Mouse (Mus musculus): ENCODE data around the gene Ky. TPM values are rescaled to one million over a fixed set of nuclear protein-coding genes. Genes with fewer than 3 reads are reported as not detected.

The Ky gene
- polyA plus RNA-seq, 1 experiment from 2014 or later = 0.19 TPM

DNA sequence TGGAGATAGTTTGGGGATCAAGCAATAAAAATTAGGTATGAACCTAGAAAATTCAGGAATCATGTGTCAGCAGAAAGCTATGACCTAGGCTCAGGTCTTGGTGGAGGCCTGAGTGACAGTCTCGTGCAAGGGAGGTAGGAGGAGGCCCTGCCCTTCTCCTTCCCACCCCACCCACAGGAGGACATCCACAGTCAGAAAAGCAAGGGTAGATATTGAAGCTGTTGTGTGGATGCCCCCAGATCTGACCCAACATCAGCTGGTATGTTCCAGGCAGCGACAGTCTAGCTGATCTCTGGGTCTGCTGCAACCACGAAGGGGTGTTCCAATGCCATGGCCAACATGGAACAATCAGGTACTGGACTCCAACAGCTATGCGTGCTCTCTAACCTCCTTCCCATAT is 10.3 kb upstream of the Ky start:
- 85% methylated on average over 4 of the region's 4 CpGs for WGBS
- Histone ChIP-seq H3K9me3 (replicated peaks) (no peaks in the 10 kb centered on the region), H3K36me3 (no peaks in the 10 kb centered on the region), H3K27me3 (ENCODE audit: low read depth, poor library complexity, severe bottlenecking) (no peaks in the 10 kb centered on the region), H3K4me3 (no peak overlapping the region), H3K27ac (replicated peaks) (no peak overlapping the region), H3K4me1 (peaks cover 16% of the 10 kb centered on the region; the same call in 1 of the 2 replicates)
- no peak for DNase-seq (ENCODE audit: low spot score)

GRCm38 (mm10) chr9:102496481-102497041 is 9.0 kb upstream of the Ky start:
- no peak overlapping the region for H3K4me3 ChIP-seq
- WGBS = 92% methylated on average over 3 of the region's 3 CpGs
- no peaks in the 10 kb centered on the region for H3K36me3 ChIP-seq
- no peak for DNase-seq (ENCODE audit: low spot score)
- no peaks in the 10 kb centered on the region for H3K9me3 ChIP-seq (replicated peaks)
- peaks cover 16% of the 10 kb centered on the region; the same call in 1 of the 2 replicates for H3K4me1 ChIP-seq
- H3K27me3 ChIP-seq (ENCODE audit: low read depth, poor library complexity, severe bottlenecking) = no peaks in the 10 kb centered on the region
- no peak overlapping the region for H3K27ac ChIP-seq (replicated peaks)

GRCm38 (mm10) chr9:102497089-102497690 is 8.4 kb upstream of the Ky start:
- Histone ChIP-seq H3K4me3 (no peak overlapping the region), H3K27ac (replicated peaks) (no peak overlapping the region), H3K9me3 (replicated peaks) (no peaks in the 10 kb centered on the region), H3K27me3 (ENCODE audit: low read depth, poor library complexity, severe bottlenecking) (no peaks in the 10 kb centered on the region), H3K4me1 (peaks cover 14% of the 10 kb centered on the region; the same call in 1 of the 2 replicates), H3K36me3 (no peaks in the 10 kb centered on the region)
- 88% methylated on average over 9 of the region's 9 CpGs for WGBS
- DNase-seq (ENCODE audit: low spot score) = no peak

DNA sequence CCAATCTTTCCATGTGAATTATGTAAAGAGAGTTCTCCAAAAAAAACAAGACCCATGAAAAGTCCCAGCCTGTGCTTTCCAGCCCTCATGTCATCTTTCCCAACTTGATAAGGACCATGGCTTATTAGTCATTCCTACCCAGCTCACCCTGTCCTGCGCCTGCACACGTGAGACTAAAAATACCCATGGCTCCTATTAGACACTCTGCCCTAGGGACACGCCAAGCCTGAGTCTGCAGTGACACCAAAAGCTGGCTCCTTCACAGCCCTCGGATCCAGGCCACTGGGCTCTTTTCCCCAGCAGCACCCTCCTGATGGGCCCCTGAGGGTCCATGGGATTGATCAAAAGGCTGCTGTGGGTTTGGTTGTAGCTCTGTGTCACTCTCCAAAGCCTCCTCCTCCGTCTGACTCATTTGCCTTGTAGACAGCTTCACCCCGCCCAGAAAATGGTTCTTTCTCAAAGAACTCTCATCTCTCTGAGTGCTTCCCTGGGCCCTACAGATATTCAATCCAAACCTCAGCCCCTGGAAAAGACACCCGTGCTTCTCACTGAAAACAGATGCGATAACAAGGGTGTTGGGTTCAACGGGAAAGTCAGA is 7.6 kb upstream of the Ky start:
- 91% methylated on average over 9 of the region's 9 CpGs for WGBS
- no peak for DNase-seq (ENCODE audit: low spot score)
- no peaks in the 10 kb centered on the region for H3K36me3 ChIP-seq

DNA sequence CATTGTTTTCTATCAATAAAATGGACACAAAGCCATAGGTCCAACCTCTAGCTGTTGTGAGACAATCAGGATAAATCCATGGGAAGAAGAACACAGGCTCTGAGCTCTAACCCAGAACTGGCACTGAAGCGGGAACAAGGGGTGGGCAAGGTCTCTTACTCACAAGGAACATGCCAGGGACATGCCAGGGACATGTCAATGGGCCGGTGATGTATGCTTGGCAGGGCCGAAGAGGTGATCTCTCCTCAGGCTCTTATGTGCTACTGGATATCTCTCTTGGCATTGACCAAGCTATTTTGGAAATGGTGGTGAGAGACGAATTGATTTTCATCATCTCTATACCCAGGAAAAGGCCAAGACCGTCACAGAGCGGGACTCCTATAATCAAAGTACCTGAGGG is 6.8 kb upstream of the Ky start:
- peaks cover 9% of the 10 kb centered on the region for H3K27me3 ChIP-seq (ENCODE audit: low read depth, poor library complexity, severe bottlenecking)
- WGBS = 95% methylated on average over 6 of the region's 6 CpGs
- H3K27ac ChIP-seq (replicated peaks) = no peak overlapping the region
- no peaks in the 10 kb centered on the region for H3K9me3 ChIP-seq (replicated peaks)
- no peaks in the 10 kb centered on the region for H3K4me1 ChIP-seq
- no peak overlapping the region for H3K4me3 ChIP-seq
- DNase-seq (ENCODE audit: low spot score) = no peak
- H3K36me3 ChIP-seq = no peaks in the 10 kb centered on the region

More for the DNA sequence above, 7.6 kb upstream of the Ky start:
- Histone ChIP-seq H3K27ac (replicated peaks) (no peak overlapping the region), H3K4me1 (peaks cover 6% of the 10 kb centered on the region; the same call in 1 of the 2 replicates), H3K9me3 (replicated peaks) (no peaks in the 10 kb centered on the region), H3K27me3 (ENCODE audit: low read depth, poor library complexity, severe bottlenecking) (peaks cover 2% of the 10 kb centered on the region; the same call in 1 of the 2 replicates), H3K4me3 (no peak overlapping the region)

- H3K27ac ChIP-seq (replicated peaks) = no peak overlapping the region
- no peaks in the 10 kb centered on the region for H3K36me3 ChIP-seq
- H3K4me1 ChIP-seq = no peaks in the 10 kb centered on the region
- whole genome bisulfite sequencing = 88% methylated on average over 4 of the region's 4 CpGs
- H3K9me3 ChIP-seq (replicated peaks) = no peaks in the 10 kb centered on the region
- no peak overlapping the region for H3K4me3 ChIP-seq
- peaks cover 15% of the 10 kb centered on the region for H3K27me3 ChIP-seq (ENCODE audit: low read depth, poor library complexity, severe bottlenecking)
- no peak for DNase-seq (ENCODE audit: low spot score)
Observed at GRCm38 (mm10) chr9:102499266-102499665, 6.3 kb upstream of the Ky start.

DNA sequence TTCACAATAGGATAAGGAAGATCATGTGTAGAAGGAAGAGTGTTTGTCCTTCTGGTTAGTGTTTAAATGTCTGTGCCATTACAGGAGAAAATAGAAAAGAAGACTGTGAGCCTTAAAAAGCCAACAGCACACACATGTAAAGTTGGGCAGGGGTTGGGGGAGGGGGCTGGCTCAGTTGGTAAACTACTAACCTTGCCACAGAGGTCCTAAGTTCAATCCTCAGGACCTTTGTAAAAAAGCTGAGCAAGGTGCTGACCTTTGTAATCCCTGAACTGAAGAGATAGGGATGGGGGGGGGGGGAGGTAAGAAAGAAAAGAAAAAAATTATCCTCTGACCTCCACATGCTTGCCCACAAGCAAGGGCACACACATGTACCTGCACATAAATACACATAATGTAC is 5.8 kb upstream of the Ky start:
- no peak for DNase-seq (ENCODE audit: low spot score)
- Histone ChIP-seq H3K4me3 (no peak overlapping the region), H3K9me3 (replicated peaks) (no peaks in the 10 kb centered on the region), H3K36me3 (no peaks in the 10 kb centered on the region), H3K27ac (replicated peaks) (no peak overlapping the region), H3K27me3 (ENCODE audit: low read depth, poor library complexity, severe bottlenecking) (peaks cover 20% of the 10 kb centered on the region), H3K4me1 (no peaks in the 10 kb centered on the region)

DNA sequence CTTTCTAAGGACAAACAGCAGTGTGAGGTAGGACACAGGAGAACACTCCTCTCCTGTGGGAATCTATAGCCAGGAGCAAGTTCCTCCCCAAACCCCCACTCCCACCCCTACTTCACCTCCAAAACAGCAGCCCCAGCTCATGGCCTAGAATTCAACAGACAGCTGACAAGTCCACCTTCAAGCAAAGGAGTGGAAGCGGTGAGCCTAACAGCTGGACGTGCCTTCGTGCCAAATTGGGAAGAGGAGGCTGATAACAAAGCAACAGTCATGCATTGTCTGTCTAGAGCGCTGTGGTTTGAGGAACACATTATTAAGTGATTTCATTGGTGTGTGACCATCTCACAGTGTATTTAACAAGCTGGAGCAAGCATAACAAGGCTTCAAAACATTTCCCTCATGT is 4.4 kb upstream of the Ky start:
- Histone ChIP-seq H3K36me3 (no peaks in the 10 kb centered on the region), H3K27me3 (ENCODE audit: low read depth, poor library complexity, severe bottlenecking) (peaks cover 33% of the 10 kb centered on the region), H3K4me3 (no peak overlapping the region), H3K27ac (replicated peaks) (no peak overlapping the region), H3K4me1 (peaks cover 8% of the 10 kb centered on the region), H3K9me3 (replicated peaks) (no peaks in the 10 kb centered on the region)
- DNase-seq (ENCODE audit: low spot score) = no peak
- WGBS = 74% methylated on average over 4 of the region's 4 CpGs

DNA sequence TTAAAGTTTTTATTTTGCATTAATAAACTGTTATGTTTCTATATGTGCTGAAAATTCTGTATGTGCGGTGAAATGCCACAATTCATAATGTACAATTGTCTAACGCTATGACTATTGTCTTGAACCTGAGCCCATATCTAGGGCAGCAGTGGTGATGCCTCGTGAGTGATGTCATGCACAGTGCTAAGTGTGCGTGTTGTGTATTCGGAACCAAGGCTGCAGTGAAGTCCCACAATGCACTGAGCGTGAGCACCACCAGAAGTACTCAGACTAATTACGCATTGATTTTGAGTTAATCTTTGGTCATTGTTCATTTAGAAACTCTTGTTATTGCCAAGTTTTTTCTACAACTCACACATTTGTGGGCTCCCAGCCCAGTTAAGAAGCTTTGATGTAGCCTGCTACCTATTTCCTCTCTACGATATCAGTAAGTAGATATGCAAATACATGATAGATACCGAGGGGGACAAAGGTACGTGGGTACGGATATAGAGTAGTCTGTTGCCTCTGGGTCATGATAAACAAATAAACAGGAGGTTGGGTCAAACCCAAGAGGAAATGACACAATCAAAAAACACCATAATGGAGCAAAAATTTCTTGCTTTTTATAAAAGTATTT is 3.4 kb upstream of the Ky start:
- DNase-seq (ENCODE audit: low spot score) = no peak
- H3K4me3 ChIP-seq = no peak overlapping the region
- no peaks in the 10 kb centered on the region for H3K36me3 ChIP-seq
- no peak overlapping the region for H3K27ac ChIP-seq (replicated peaks)
- WGBS = 91% methylated on average over 11 of the region's 11 CpGs
- peaks cover 44% of the 10 kb centered on the region for H3K27me3 ChIP-seq (ENCODE audit: low read depth, poor library complexity, severe bottlenecking)
- H3K9me3 ChIP-seq (replicated peaks) = no peaks in the 10 kb centered on the region
- H3K4me1 ChIP-seq = peaks cover 13% of the 10 kb centered on the region

GRCm38 (mm10) chr9:102504716-102505378 is 703 bp upstream of the Ky start:
- Histone ChIP-seq H3K27me3 (ENCODE audit: low read depth, poor library complexity, severe bottlenecking) (peaks cover 61% of the 10 kb centered on the region), H3K27ac (replicated peaks) (no peak overlapping the region)
- 87% methylated on average over 3 of the region's 3 CpGs for WGBS

GRCm38 (mm10) chr9:102508315-102508714 is 2.8 kb downstream of the Ky start:
- peaks cover 13% of the 10 kb centered on the region for H3K4me1 ChIP-seq
- H3K36me3 ChIP-seq = no peaks in the 10 kb centered on the region
- H3K27me3 ChIP-seq (ENCODE audit: low read depth, poor library complexity, severe bottlenecking) = peaks cover 56% of the 10 kb centered on the region
- no peaks in the 10 kb centered on the region for H3K9me3 ChIP-seq (replicated peaks)
- WGBS = 86% methylated on average over 3 of the region's 3 CpGs
- DNase-seq (ENCODE audit: low spot score) = no peak
- no peak overlapping the region for H3K4me3 ChIP-seq
- no peak overlapping the region for H3K27ac ChIP-seq (replicated peaks)

More at GRCm38 (mm10) chr9:102504716-102505378, 703 bp upstream of the Ky start:
- DNase-seq (ENCODE audit: low spot score) = no peak
- peaks cover 13% of the 10 kb centered on the region for H3K4me1 ChIP-seq
- H3K36me3 ChIP-seq = no peaks in the 10 kb centered on the region
- no peak overlapping the region for H3K4me3 ChIP-seq
- no peaks in the 10 kb centered on the region for H3K9me3 ChIP-seq (replicated peaks)

GRCm38 (mm10) chr9:102511423-102511822 is 5.9 kb downstream of the Ky start:
- Histone ChIP-seq H3K4me1 (peaks cover 7% of the 10 kb centered on the region; the same call in 1 of the 2 replicates), H3K27ac (replicated peaks) (no peak overlapping the region), H3K36me3 (no peaks in the 10 kb centered on the region), H3K4me3 (no peak overlapping the region), H3K27me3 (ENCODE audit: low read depth, poor library complexity, severe bottlenecking) (peaks cover 25% of the 10 kb centered on the region), H3K9me3 (replicated peaks) (no peaks in the 10 kb centered on the region)
- WGBS = 50% methylated on average over 8 of the region's 8 CpGs
- DNase-seq (ENCODE audit: low spot score) = no peak

All from midbrain, embryonic 10.5 days (tissue).